Mouse (Mus musculus) heart, postnatal 25 days (tissue): ENCODE results near the gene Ccdc191. TPM values are rescaled to one million over a fixed set of nuclear protein-coding genes. Genes with fewer than 3 reads are reported as not detected.

Experiments used
- DNase-seq: peaks from one replicate; pipeline ENCODE4 v3.0.0; 2022; ENCODE audit warnings: low spot score
- intact Hi-C: fragments of 180-260 bp; cut with DNase I; formaldehyde crosslinking; loops from one replicate; pipeline ENCODE4 v1.15.1; 2025
- total RNA-seq, 2 experiments: library from RNA; stranded (reverse); gene quantifications; 2 replicates each; pipeline ENCODE4 v1.2.3; 2021

Ccdc191 gene
- total RNA-seq, 2 experiments from 2014 or later: 2.2 to 3.3 TPM

- DNase-seq: no peak
- intact Hi-C loops: no loop called here
Measured at GRCm38 (mm10) chr16:43926341-43926859, 36.8 kb downstream of the Ccdc191 start, which contains the start of gene Qtrt2. Qtrt2 (minus strand) TSS chr16:43926809.

- intact Hi-C loops: no loop called here
- DNase-seq: no peak
Measured at GRCm38 (mm10) chr16:43930577-43930976, 41.0 kb downstream of the Ccdc191 start.

- intact Hi-C loops: no loop called here
- DNase-seq: no peak
Measured at GRCm38 (mm10) chr16:43931502-43931901, 41.9 kb downstream of the Ccdc191 start.

- intact Hi-C loops: no loop called here
- no peak for DNase-seq
Measured at GRCm38 (mm10) chr16:43932319-43932718, 42.7 kb downstream of the Ccdc191 start.

- intact Hi-C loops: no loop called here
- DNase-seq: no peak
Measured at GRCm38 (mm10) chr16:43933041-43933440, 43.4 kb downstream of the Ccdc191 start.

- DNase-seq: no peak
- intact Hi-C loops: no loop called here
Measured at GRCm38 (mm10) chr16:43934856-43935255, 45.3 kb downstream of the Ccdc191 start.

- no peak for DNase-seq
- intact Hi-C loops: no loop called here
Measured at GRCm38 (mm10) chr16:43935367-43935766, 45.8 kb downstream of the Ccdc191 start.

GRCm38 (mm10) chr16:43935892-43936291 lies 46.3 kb downstream of the Ccdc191 start:
- DNase-seq: no peak
- intact Hi-C loops: no loop called here

- intact Hi-C loops: no loop called here
- no peak for DNase-seq
Measured at GRCm38 (mm10) chr16:43940846-43941245, 51.2 kb downstream of the Ccdc191 start.

GRCm38 (mm10) chr16:43945351-43945750 lies 55.8 kb downstream of the Ccdc191 start:
- DNase-seq: no peak
- intact Hi-C loops: no loop called here

- DNase-seq: no peak
- intact Hi-C loops: no loop called here
Measured at GRCm38 (mm10) chr16:43945869-43946268, 56.3 kb downstream of the Ccdc191 start.

GRCm38 (mm10) chr16:43951591-43951990 lies 62.0 kb downstream of the Ccdc191 start:
- DNase-seq: peak; percentile 16
- intact Hi-C loops: no loop called here

GRCm38 (mm10) chr16:43954913-43955312 lies 65.3 kb downstream of the Ccdc191 start:
- intact Hi-C loops: no loop called here

GRCm38 (mm10) chr16:43958038-43958437 lies 68.4 kb downstream of the Ccdc191 start:
- DNase-seq: no peak
- intact Hi-C loops: no loop called here

More at GRCm38 (mm10) chr16:43954913-43955312, 65.3 kb downstream of the Ccdc191 start:
- no peak for DNase-seq

- DNase-seq: no peak
- intact Hi-C loops: no loop called here
Measured at GRCm38 (mm10) chr16:43963291-43963690, 73.7 kb downstream of the Ccdc191 start.

GRCm38 (mm10) chr16:43963780-43964179 lies 74.2 kb downstream of the Ccdc191 start:
- DNase-seq: no peak
- intact Hi-C loops: no loop called here

- intact Hi-C loops: no loop called here
- no peak for DNase-seq
Measured at GRCm38 (mm10) chr16:43965781-43966389, 76.3 kb downstream of the Ccdc191 start.

- DNase-seq: no peak
- intact Hi-C loops: no loop called here
Measured at GRCm38 (mm10) chr16:43970426-43970825, 80.8 kb downstream of the Ccdc191 start.

- no peak for DNase-seq
- intact Hi-C loops: no loop called here
Measured at GRCm38 (mm10) chr16:43971189-43971588, 81.6 kb downstream of the Ccdc191 start.

- intact Hi-C loops: no loop called here
- DNase-seq: no peak
Measured at GRCm38 (mm10) chr16:43971741-43972140, 82.1 kb downstream of the Ccdc191 start.

GRCm38 (mm10) chr16:43972391-43972790 lies 82.8 kb downstream of the Ccdc191 start:
- no peak for DNase-seq
- intact Hi-C loops: no loop called here

GRCm38 (mm10) chr16:43973147-43973546 lies 83.5 kb downstream of the Ccdc191 start:
- DNase-seq: no peak
- intact Hi-C loops: no loop called here
